Mouse (Mus musculus): Measurements from ENCODE around the gene Sparc.
A peak's percentile ranks its signal among the peaks of the same experiment; 100 is the strongest.
"Not testable (repeated sequence)": the region's sequence is repeated elsewhere in the genome, so short reads cannot be mapped to it uniquely, and the experiment has no call there.

Sparc gene

GRCm38 (mm10) chr11:55436089-55436488, 13.1 kb upstream of the Sparc start:
- no peak for DNase-seq (ENCODE audit: low spot score in 2 of 2)

GRCm38 (mm10) chr11:55432981-55433380, 10.0 kb upstream of the Sparc start:
- no peak for DNase-seq (ENCODE audit: low spot score in 2 of 2)

- no peak for DNase-seq (ENCODE audit: low spot score in 2 of 2)
These were observed 7.0 kb upstream of the Sparc start for GRCm38 (mm10) chr11:55429973-55430372.

- peak; percentile 89 for DNase-seq (ENCODE audit: low spot score in 2 of 2)
These were observed 5.4 kb upstream of the Sparc start for GRCm38 (mm10) chr11:55428186-55429012.

GRCm38 (mm10) chr11:55424746-55425360, 1.9 kb upstream of the Sparc start:
- DNase-seq (ENCODE audit: low spot score in 2 of 2) = no peak

GRCm38 (mm10) chr11:55423756-55424155, 773 bp upstream of the Sparc start:
- DNase-seq (ENCODE audit: low spot score in 2 of 2) = no peak

- peak; percentile 80 to 86 for DNase-seq (ENCODE audit: low spot score in 2 of 2)
These were observed 3.2 kb downstream of the Sparc start for GRCm38 (mm10) chr11:55419678-55420307.

- DNase-seq (ENCODE audit: low spot score in 2 of 2) = peak in 1 of 2 experiments; percentile 78
These were observed 3.7 kb downstream of the Sparc start for GRCm38 (mm10) chr11:55419296-55419677.

GRCm38 (mm10) chr11:55418704-55419061, 4.3 kb downstream of the Sparc start:
- no peak for DNase-seq (ENCODE audit: low spot score in 2 of 2)

GRCm38 (mm10) chr11:55417898-55418703, 4.9 kb downstream of the Sparc start:
- peak; percentile 74 to 81 for DNase-seq (ENCODE audit: low spot score in 2 of 2)

- peak in 1 of 2 experiments; percentile 64 for DNase-seq (ENCODE audit: low spot score in 2 of 2)
These were observed 6.2 kb downstream of the Sparc start for GRCm38 (mm10) chr11:55416609-55417265.

GRCm38 (mm10) chr11:55415731-55416130, 7.3 kb downstream of the Sparc start:
- not testable (repeated sequence) for DNase-seq (ENCODE audit: low spot score in 2 of 2)

GRCm38 (mm10) chr11:55415036-55415704, 7.8 kb downstream of the Sparc start:
- peak; percentile 58 to 62 for DNase-seq (ENCODE audit: low spot score in 2 of 2)

GRCm38 (mm10) chr11:55414314-55414713, 8.7 kb downstream of the Sparc start:
- peak; percentile 58 to 60 for DNase-seq (ENCODE audit: low spot score in 2 of 2)

- DNase-seq (ENCODE audit: low spot score in 2 of 2) = no peak
These were observed 9.6 kb downstream of the Sparc start for GRCm38 (mm10) chr11:55413416-55413796.

GRCm38 (mm10) chr11:55412680-55413415, 10.1 kb downstream of the Sparc start:
- no peak for DNase-seq (ENCODE audit: low spot score in 2 of 2)

- no peak for DNase-seq (ENCODE audit: low spot score in 2 of 2)
These were observed 10.9 kb downstream of the Sparc start for GRCm38 (mm10) chr11:55412034-55412433.

- no peak for DNase-seq (ENCODE audit: low spot score in 2 of 2)
These were observed 12.5 kb downstream of the Sparc start for GRCm38 (mm10) chr11:55410502-55410901.

GRCm38 (mm10) chr11:55410005-55410404, 13.0 kb downstream of the Sparc start:
- DNase-seq (ENCODE audit: low spot score in 2 of 2) = peak; percentile 38 to 61

GRCm38 (mm10) chr11:55407133-55407532, 15.8 kb downstream of the Sparc start:
- DNase-seq (ENCODE audit: low spot score in 2 of 2) = no peak

Measured in heart, adult 9 months (tissue).